Mouse (Mus musculus): ENCODE data around the gene Aldh3b3. TPM values are rescaled to one million over a fixed set of nuclear protein-coding genes. Genes with fewer than 3 reads are reported as not detected.
A peak's percentile ranks its signal among the peaks of the same experiment; 100 is the strongest.

Gene Aldh3b3
- total RNA-seq, 2 experiments from 2014 or later, result 0.27 TPM; not detected in 1

DNA sequence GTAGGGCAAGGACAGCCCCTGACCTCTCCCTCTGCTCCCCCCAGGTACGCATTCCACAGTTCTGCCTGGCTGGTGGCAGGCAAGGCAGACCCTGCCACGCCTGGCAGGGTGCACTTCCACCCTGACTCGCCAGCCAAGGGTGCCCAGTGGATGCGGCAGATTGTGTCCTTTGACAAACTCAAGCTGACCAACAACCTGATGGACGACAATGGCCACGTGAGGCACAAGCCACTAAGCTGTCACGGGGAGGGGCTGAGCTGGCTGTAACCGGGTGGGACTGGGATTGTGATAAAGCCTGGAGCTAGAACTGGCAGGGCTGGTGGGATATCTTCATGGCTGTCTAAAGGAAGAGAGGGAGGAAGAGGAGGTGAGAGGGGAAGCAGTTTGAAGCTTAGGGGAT is 38.8 kb downstream of the Aldh3b3 start:
- intact Hi-C loops (cut with DNase I), result no loop called here
- DNase-seq (ENCODE audit: low spot score in 2 of 2), result no peak

DNA sequence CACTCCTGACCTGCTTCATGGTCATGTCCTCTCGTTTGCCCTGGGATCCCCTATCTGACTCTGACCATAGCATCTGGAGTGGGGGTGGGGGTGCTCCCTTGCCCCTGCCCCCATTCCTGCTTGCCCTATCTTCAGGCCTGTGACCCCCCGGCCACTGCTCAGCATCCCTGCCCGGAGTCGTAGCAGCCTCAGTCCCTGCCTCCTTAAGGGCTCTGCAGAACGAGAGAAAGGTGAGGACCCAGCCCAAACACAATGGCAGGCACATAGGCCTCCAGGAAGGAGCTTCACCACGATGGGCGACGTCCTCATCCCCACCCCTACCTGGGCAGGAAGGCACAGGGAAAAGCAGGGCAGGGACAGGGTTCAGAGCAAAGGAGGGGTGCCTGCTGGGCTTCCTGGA is 39.9 kb downstream of the Aldh3b3 start:
- intact Hi-C loops (cut with DNase I), result no loop called here
- DNase-seq (ENCODE audit: low spot score in 2 of 2), result no peak

DNA sequence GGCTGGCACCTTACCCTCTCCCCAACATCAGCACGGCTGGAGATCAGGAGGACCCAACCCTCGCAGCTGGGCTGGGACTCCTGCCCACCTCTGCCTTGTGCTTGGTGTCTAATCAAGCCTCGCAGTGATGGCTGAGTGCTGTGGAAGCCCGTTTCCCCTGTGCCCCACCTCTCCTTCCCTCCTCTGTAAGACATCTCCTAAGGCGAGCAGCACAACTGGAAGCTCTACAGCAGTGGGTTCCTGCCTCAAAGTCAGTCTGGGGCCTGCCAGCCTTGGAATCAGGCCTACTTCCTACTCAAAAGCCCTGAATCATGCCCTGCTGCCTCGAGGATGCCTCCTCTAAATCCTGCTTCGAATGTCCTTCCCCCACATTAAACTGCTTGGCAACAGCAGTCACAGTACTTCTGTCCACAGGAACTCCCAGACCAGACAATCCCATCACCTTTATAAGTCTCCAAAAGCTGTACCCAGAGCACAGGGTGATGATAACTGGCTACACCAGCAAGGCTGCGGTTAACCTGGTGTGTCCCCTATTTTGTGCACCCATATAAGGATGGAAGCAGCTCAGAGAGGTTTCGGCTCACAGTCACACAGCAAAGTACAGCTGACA is 40.8 kb downstream of the Aldh3b3 start:
- intact Hi-C loops (cut with DNase I), result no loop called here
- no peak for DNase-seq (ENCODE audit: low spot score in 2 of 2)

DNA sequence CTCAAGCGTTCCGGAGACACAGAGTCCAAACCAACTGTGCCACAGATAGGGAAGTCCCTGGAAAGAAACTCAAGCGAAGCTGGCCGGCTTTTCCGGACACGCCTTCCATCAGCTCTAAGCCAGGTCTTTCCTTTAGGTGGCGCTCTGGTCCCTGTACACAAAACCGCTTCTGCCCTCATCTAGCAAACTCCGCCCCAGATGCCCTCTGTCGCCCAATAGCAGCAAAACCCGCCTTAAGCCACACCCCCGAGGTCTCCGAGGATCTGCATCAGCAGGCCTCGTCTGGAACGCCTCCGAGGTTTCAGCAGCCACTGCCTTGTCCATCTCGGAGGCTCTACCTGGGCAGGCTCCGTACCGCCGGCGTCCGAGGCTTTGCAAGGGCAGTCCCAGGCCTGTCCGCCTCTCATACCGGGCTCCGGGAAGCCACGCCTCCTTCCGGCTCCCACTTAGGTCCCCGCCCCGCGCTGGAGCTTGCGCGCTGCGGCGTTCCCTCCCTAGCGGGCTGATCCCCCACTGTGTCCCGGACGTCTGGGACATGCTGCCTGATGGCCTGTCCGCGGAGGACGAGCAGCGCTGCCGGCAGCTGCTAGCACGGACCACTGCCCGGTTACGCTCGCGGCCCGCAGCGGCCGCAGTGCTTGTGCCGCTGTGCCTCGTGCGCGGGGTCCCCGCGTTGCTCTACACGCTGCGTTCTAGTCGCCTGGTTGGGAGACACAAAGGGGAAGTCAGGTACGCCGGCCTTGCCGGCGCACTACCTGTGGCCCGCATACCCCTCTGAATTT is 41.9 kb downstream of the Aldh3b3 start, which contains the start of the genes Nudt8 and Gm49405:
Gene Nudt8, plus strand, starts transcription at position 462 of the 782 bp plus-strand sequence.
Gene Gm49405, plus strand, starts transcription at position 508 of the 782 bp plus-strand sequence.
- intact Hi-C loops (cut with DNase I), result no loop called here
- DNase-seq (ENCODE audit: low spot score in 2 of 2), result peak; percentile 95 to 96

DNA sequence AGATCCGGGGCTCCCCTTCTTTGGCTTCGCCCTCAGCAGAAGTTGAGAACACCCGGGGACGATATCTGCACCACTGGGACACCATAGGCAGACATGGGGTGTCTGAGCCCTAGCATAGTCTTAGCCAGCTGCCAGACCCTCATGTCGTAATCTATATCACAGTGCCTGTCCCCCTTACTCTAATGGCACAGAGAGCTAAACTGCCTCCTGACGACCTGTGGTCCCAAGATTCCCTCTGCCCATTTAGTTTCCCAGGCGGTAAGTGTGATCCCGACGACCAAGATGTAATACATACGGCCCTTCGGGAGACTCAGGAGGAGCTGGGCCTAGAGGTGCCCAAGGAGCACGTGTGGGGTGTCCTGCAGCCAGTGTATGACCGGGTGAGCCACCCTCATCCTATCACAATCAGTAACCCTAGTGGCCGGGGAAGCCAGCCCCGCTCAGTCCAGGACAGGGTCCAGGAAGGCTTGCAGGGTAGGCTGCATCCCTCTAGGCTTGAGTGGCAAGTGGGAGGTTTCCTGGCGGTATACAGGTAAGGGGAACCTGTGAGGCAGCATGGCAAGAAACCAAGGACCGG is 42.6 kb downstream of the Aldh3b3 start:
- no peak for DNase-seq (ENCODE audit: low spot score in 2 of 2)
- intact Hi-C loops (cut with DNase I), result no loop called here

DNA sequence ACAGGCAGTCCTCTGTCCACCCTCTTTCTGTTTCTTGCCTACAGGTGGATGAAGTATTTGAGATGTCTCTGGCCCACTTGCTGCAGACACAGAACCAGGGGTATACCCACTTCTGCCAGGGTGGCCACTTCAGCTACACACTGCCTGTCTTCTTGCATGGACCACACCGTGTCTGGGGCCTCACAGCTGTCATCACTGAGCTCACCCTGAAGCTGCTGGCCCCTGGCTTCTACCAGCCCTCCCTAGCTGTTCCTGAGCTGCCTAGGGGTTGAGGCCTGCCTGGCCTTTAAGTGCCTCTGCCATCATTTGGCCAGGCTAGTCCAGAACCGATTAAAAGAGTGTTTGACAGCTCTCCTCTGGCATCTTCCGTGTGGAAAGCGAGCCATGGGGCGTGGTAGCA is 43.3 kb downstream of the Aldh3b3 start:
- DNase-seq (ENCODE audit: low spot score in 2 of 2), result no peak
- intact Hi-C loops (cut with DNase I), result no loop called here

DNA sequence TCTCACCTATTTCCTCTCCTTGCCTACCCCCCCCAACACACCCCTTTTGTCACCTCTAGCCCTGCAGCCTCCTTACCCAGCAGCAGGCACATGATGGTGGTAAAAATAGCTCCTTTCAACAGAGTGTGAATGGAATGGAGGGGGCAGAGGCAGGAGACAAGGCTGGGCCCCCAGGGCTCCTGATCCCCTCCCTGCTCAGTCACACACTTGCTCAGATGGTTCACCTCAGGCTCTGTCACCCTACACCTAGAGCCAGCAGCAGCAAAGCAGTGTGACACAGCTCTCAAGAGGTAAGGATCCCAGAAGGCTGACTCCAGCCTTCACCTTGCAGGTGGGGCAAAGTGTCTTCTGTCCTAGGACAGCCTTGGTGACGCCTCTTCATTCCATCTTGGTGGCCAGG is 44.7 kb downstream of the Aldh3b3 start, which contains the start of gene Doc2g:
Gene Doc2g, plus strand, starts transcription at position 202 of the 400 bp plus-strand sequence.
- intact Hi-C loops (cut with DNase I), result no loop called here
- no peak for DNase-seq (ENCODE audit: low spot score in 2 of 2)

DNA sequence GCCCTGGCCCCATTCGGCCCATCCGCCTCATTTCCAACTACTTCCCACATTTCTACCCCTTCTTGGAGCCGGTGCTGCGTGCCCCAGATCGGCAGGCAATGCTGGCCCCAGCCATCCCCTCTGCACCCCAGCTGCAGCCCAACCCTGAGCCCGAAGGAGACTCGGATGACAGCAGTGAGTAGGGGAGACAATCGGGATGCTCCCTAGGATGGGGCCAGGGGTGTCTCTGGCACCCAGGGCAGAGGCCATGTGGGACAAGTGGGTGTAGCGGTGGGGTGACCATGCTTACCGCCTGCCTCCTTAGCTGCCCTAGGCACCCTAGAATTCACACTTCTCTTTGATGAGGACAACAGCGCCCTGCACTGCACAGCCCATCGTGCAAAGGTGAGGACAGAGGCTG is 45.2 kb downstream of the Aldh3b3 start:
- intact Hi-C loops (cut with DNase I), result no loop called here
- no peak for DNase-seq (ENCODE audit: low spot score in 2 of 2)

DNA sequence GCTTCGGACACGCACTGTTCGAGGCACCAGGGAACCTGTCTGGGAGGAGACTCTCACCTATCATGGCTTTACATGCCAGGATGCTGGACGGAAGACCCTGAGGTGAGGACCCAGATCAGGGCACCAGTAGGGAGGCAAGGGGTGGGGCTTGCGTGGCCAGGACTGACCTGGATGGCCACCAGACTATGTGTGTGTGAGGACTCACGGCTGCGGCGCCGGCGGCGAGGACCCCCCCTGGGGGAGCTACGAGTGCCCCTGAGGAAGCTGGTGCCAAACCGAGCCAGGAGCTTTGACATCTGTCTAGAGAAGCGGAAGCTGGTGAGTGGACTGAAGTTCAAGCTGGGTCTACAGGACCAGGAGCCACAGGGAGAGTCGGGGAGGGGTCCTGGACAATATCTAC is 45.9 kb downstream of the Aldh3b3 start:
- DNase-seq (ENCODE audit: low spot score in 2 of 2), result no peak
- intact Hi-C loops (cut with DNase I), result no loop called here

DNA sequence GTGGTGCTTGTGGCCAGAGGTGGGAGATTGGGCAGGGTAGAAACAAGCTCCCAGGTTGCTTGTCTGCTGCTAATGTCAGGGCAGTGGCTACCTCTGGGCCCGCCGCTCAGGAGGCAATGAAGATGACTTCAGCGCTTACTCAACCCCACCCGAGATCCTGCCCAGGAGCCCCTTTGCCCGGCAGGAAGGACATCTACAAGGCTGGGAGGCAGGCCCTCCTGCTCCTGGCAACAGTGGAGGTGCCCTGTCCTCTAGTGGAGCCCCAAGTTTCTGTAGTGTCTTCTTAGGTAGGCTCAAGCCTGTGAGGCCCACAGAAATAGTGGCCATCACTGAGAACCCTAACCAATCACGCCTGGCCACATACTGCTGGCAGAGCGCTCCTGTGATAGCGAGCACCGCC is 46.6 kb downstream of the Aldh3b3 start:
- no peak for DNase-seq (ENCODE audit: low spot score in 2 of 2)
- intact Hi-C loops (cut with DNase I), result no loop called here

DNA sequence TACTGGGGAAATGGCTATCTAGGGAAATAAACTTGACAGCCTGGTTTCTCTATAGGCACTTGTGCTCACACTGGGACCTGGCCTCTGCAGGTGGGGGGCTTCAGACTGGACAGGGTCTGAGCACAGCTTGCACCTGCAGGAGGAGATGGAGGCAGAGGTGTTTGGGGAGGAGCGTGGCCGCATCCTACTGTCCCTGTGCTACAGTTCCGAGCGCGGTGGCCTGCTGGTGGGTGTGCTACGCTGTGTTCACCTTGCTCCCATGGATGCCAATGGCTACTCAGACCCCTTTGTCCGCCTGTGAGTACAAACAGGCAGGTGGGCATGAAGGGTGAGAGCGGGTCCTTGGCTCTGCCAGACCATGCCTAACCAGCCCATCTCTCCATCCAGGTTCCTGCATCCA is 47.5 kb downstream of the Aldh3b3 start:
- DNase-seq (ENCODE audit: low spot score in 2 of 2), result no peak
- intact Hi-C loops (cut with DNase I), result no loop called here

DNA sequence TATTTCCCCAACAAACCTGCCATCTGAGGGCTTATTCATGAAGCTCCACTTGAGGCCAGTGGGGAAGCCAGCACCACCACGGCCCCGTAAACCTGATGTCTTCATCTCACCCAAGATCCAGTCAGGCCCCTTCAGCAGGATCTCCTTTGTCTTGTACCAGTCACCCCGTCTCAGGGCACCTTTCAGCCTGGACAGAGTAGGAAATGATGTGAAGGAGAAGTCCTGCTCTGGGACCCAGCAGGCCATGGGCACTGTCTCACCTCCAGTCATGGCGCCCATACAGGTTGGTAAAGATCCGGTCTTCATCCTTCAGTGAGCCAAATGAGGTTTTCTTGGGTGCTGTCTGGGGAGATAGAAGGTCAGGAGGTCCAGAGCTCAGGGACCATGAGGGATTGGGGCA is 52.6 kb downstream of the Aldh3b3 start:
- intact Hi-C loops (cut with DNase I), result loop anchor here (10.0 kb wide), 1 partner anchor 214 kb away; no protein-coding TSS in a partner anchor
- DNase-seq (ENCODE audit: low spot score in 2 of 2), result no peak

DNA sequence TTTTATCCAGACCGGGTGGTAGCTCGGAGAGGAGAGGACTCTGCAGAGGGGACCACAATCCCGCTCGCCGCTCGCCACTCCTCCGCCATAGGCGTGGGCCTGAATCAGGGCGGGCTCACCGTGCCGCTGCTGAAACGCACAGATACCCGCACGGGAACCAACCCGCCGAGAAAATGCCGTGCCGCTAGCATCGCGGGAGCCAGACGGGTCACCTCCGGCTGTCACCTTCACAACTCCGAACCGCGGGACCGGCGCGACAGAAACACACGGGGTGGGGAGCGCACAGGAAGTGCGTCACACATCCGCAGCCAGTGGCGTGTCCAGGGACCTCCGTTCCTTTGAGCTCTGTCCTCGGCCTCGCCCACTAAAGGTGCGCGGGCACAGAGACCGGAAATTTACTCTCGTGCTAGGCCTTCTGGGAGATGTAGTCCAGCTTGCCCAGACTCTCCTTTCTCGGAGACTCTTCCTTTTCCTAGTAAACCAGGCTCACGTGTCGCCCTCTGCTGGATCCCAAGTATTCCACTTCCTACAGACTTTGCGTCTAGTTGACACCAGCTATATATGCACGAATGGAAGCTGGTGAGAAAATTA is 54.1 kb downstream of the Aldh3b3 start, which contains the start of gene Ndufv1:
Gene Ndufv1, minus strand, starts transcription at position 375 of the 591 bp plus-strand sequence.
- DNase-seq (ENCODE audit: low spot score in 2 of 2), result peak; percentile 98
- intact Hi-C loops (cut with DNase I), result loop anchor here (2.0 to 10.0 kb wide), 2 partner anchors 68 to 212 kb away; no protein-coding TSS in a partner anchor

DNA sequence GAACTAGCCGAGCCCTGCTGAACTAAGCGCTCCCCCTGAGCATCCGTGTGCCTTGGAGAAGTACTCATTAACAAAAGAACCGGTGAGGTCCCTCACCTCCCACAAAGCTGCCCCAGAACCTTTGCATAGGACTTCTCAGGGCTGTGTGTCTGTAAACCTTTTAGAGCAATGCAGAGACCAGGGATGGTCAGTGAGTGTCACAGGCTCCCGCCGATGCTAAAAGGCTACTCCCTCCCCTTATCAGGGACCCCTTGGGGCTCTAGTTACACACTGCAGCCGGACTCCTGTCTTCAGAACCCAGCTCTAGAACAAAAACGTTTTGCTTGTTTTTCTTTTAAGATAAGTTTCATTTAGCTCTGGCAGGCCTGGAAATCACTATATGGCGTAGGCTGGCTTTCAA is 54.6 kb downstream of the Aldh3b3 start:
- intact Hi-C loops (cut with DNase I), result loop anchor here (2.0 to 10.0 kb wide), 2 partner anchors 68 to 212 kb away; no protein-coding TSS in a partner anchor

DNA sequence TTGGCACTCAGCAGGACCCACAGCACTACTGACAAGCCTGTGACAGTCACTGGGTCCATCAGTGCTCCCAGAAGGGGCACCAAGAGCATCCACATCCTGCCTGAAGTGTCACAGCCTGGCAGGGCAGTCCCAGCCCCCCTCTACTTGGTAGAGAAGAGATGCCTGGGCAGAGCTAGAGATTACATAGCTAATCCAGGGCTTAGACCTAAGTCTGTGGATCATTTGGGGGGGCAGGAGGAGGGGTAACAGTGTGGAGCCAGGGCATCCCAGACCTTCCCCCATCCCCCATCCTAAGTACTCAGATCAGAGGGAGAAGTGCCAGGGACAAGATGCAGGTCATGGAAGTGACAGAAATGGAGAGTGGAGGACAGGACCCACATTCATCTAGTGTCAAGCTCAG is 56.4 kb downstream of the Aldh3b3 start:
- DNase-seq (ENCODE audit: low spot score in 2 of 2), result no peak
- intact Hi-C loops (cut with DNase I), result loop anchor here (10.0 kb wide), 1 partner anchor 210 kb away; no protein-coding TSS in a partner anchor

More for the DNA sequence above, 54.6 kb downstream of the Aldh3b3 start:
- DNase-seq (ENCODE audit: low spot score in 2 of 2), result no peak

DNA sequence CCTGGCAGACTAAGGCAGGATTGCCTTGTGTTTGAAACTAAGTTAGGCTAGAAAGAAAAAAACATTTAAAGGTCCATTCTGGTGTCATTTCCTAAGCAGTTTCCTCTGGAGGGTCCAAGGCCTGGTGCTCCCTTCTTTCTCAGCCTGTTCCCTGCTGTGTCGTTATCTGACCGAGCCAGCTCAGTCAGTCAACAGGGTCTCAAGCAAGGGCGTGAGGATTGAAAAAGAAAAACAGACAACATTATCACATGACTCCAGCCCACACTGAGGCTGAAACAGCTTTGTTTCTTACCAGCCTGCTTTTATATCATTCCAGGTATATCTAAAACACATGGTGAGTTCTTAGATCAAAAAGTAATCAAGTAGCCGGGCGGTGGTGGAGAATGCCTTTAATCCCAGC is 57.2 kb downstream of the Aldh3b3 start:
- intact Hi-C loops (cut with DNase I), result loop anchor here (10.0 kb wide), 1 partner anchor 209 kb away; no protein-coding TSS in a partner anchor
- DNase-seq (ENCODE audit: low spot score in 2 of 2), result no peak

DNA sequence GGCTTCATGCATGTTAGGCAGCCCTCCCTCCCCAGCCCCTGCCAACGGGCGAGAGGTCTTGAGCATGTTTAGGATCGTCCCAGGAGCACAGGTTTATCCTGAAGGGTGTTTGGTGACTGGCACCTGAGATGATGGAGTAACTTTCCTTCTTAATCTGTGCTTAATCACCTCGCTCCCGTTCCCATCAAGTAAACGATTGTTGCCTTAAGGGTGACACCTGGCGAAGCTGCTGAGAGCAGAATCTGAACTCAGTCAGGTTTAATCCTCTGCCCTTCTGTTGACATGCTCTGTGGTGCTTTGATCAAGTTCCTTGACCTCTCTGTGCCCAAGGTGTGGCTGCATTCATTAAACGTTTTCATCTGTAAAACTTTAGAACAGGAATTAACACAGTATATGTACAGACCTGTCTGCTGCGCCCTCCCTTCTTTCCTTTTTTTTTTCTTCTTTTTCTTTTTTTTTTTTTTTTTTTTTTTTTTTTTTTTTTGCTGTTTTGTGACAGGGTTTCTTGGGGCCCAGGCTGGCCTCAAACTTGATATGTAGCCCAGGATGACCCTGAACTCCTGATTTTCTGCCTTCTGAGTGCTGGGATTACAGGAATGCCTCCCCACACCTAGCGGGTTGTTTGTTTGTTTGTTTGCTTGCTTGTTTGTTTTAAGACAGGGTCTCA is 59.6 kb downstream of the Aldh3b3 start:
- intact Hi-C loops (cut with DNase I), result loop anchor here (10.0 kb wide), 1 partner anchor 207 kb away; no protein-coding TSS in a partner anchor

DNA sequence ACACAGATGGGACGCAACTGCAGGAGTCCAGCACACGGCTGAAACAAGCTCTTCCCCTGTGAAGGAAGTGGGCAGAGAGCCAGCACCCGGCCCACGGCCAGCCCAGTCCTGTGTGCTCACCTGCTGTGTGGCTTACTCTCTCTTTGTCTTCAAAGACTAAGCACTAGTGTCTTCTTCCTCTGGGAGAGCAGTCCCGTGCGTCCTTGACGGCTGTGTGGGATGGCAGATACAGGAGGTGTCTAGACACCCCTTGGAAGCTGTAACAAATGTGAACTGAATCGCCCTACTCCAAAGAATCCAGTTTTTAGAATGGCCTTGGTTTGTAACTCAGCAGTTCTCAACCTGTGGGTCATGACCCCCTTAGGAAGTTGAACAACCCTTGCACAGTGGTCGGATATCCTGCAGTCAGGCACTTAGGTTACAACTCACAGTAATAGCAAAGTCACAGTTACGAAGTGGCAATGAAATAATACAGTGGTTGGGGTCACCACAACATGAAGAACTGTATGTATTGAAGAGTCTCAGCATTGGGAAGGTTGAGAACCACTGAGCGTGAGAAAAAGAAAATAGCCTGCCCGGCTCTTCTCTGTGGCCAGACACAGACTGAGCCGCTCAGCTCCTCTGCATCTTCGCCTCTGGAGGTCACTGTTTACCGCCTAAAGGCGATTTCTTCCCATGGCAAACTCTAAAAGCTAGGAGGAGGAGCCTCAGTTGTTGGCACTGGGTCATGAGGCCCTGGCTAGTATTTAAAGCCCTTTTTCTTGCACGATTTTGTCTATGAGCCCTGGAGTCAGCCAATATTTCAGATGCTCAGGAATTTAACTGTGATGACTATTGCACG is 60.5 kb downstream of the Aldh3b3 start:
- DNase-seq (ENCODE audit: low spot score in 2 of 2), result peak; percentile 60 to 73
- intact Hi-C loops (cut with DNase I), result loop anchor here (1.0 to 10.0 kb wide), 2 partner anchors 29 to 206 kb away; no protein-coding TSS in a partner anchor

More for the DNA sequence above, 59.6 kb downstream of the Aldh3b3 start:
- DNase-seq (ENCODE audit: low spot score in 2 of 2), result no peak
